Mouse (Mus musculus) hindbrain, embryonic 14.5 days (tissue): ENCODE measurements at regions not wholly inside any gene's neighbourhood (a gene's known extent, or its start where the extent isn't known, plus 50 kb on each side); places are given as distances from the start of the nearest gene placed in this dataset.

Experiments
- ATAC-seq: fragments of 200-750 bp; cut with Nextera tagmentation; 2 replicates; pipeline ENCODE4 v1.8.0; 2017; ENCODE audit warnings: moderate number of reproducible peaks, mild to moderate bottlenecking, moderate TSS enrichment, moderate library complexity; ENCODE audit not compliant: low FRiP score
- DNase-seq: peaks from one replicate; pipeline ENCODE4 v3.0.0-alpha.2; 2015; ENCODE audit warnings: low spot score
- H3K27ac ChIP-seq: fragments of 300-500 bp; sonication (generic); 2 replicates; pipeline ENCODE4 v1.5.1; 2014; ENCODE audit warnings: mild to moderate bottlenecking, moderate library complexity
- H3K27me3 ChIP-seq: fragments of 300-500 bp; sonication (generic); 2 replicates; pipeline ENCODE4 v1.6.1; 2014; ENCODE audit warnings: mild to moderate bottlenecking, low read length, mixed read lengths; ENCODE audit not compliant: control insufficient read depth, insufficient read depth
- H3K36me3 ChIP-seq: fragments of 300-500 bp; sonication (generic); replicated peaks from 2 replicates; pipeline ENCODE4 v1.6.1; 2014; ENCODE audit not compliant: control insufficient read depth, insufficient read depth
- H3K4me1 ChIP-seq: fragments of 300-500 bp; sonication (generic); replicated peaks from 2 replicates; pipeline ENCODE4 v1.6.1; 2014; ENCODE audit warnings: antibody characterized with exemption, low read length, mixed read lengths; ENCODE audit not compliant: control insufficient read depth, insufficient read depth
- H3K4me2 ChIP-seq: fragments of 300-500 bp; sonication (generic); replicated peaks from 2 replicates; pipeline ENCODE4 v1.6.1; 2014; ENCODE audit warnings: mild to moderate bottlenecking, moderate library complexity
- H3K4me3 ChIP-seq: fragments of 300-500 bp; sonication (generic); replicated peaks from 2 replicates; pipeline ENCODE4 v1.5.1; 2014; ENCODE audit warnings: mild to moderate bottlenecking, low read length
- H3K9ac ChIP-seq: fragments of 300-500 bp; sonication (generic); 2 replicates; pipeline ENCODE4 v1.6.1; 2014
- H3K9me3 ChIP-seq: fragments of 300-500 bp; sonication (generic); 2 replicates; pipeline ENCODE4 v1.6.1; 2016; ENCODE audit warnings: low read length; ENCODE audit not compliant: control insufficient read depth
- WGBS: fragments of 180-500 bp; shearing (Covaris S2); extraction: QIAGEN DNeasy Blood & Tissue Kit; methylation state at CpG from one replicate; pipeline ENCODE4 v1.1.7; 2014; 5-methylcytosine and 5-hydroxymethylcytosine counted together

- H3K27ac ChIP-seq = no peak overlapping the region
- H3K9ac ChIP-seq = no peak overlapping the region
- no peak overlapping the region for H3K4me2 ChIP-seq
- H3K4me3 ChIP-seq = no peak overlapping the region
- H3K9me3 ChIP-seq = no peaks in the 10 kb centered on the region
- DNase-seq = no peak
- H3K4me1 ChIP-seq = 0 out of 2 replicates have a peak, but pooled peaks cover 8% of the 10 kb centered on the region
- ATAC-seq = no peak
- H3K27me3 ChIP-seq = no peaks in the 10 kb centered on the region
- H3K36me3 ChIP-seq = no peaks in the 10 kb centered on the region
- 50% methylated on average over 3 of the region's 3 CpGs for WGBS
Observed at GRCm38 (mm10) chr7:36526692-36527091, 171.2 kb upstream of the Tshz3 start.

DNA sequence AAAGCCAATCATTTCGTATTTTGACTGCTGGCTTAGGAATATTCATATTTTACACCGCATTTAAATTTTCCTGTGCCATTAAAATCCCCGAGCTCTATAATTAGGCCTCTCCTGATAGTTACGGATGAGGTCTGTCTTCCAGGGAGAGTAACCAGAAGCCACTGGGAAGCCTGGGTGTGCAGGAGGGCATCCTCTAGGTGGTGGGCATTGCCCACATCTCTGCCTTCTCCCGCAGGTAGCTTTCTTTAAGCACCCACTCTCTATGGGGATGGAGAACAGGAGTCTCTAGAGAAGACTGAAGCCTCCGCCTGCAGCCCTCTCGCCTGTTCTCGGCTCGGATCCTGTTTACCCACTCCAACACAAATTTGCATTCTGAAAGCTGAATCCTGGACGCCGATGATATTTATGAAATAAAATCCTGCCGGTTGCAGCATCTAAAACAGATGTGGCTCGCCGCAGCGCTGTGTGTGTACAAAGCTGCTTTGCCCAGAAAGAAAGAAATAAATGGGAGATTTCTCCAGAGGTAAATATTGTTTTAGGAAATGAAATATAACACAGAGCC, 168.3 kb upstream of the Tshz3 start:
- H3K27me3 ChIP-seq = no peaks in the 10 kb centered on the region
- no peaks in the 10 kb centered on the region for H3K9me3 ChIP-seq
- no peaks in the 10 kb centered on the region for H3K36me3 ChIP-seq
- no peak overlapping the region for H3K4me2 ChIP-seq
- DNase-seq = no peak
- no peak overlapping the region for H3K4me3 ChIP-seq
- peak overlapping the region; percentile 21; the same call in 1 of the 2 replicates for H3K9ac ChIP-seq
- WGBS = 71% methylated on average over 15 of the region's 15 CpGs
- H3K4me1 ChIP-seq = 0 out of 2 replicates have a peak, but pooled peaks cover 8% of the 10 kb centered on the region
- ATAC-seq = no peak
- no peak overlapping the region; the same call in 1 of the 2 replicates for H3K27ac ChIP-seq

- no peaks in the 10 kb centered on the region for H3K9me3 ChIP-seq
- ATAC-seq = no peak
- H3K27ac ChIP-seq = no peak overlapping the region
Observed at GRCm38 (mm10) chr7:36531559-36531958, 166.4 kb upstream of the Tshz3 start.

GRCm38 (mm10) chr7:36538111-36538510, 159.8 kb upstream of the Tshz3 start:
- H3K36me3 ChIP-seq = no peaks in the 10 kb centered on the region
- H3K9ac ChIP-seq = no peak overlapping the region
- no peak for ATAC-seq
- H3K9me3 ChIP-seq = no peaks in the 10 kb centered on the region
- no peaks in the 10 kb centered on the region for H3K27me3 ChIP-seq
- no peak overlapping the region for H3K27ac ChIP-seq
- H3K4me1 ChIP-seq = no peaks in the 10 kb centered on the region
- DNase-seq = no peak
- H3K4me2 ChIP-seq = no peak overlapping the region
- no peak overlapping the region for H3K4me3 ChIP-seq
- WGBS = 78% methylated on average over 11 of the region's 11 CpGs

More at GRCm38 (mm10) chr7:36531559-36531958, 166.4 kb upstream of the Tshz3 start:
- DNase-seq = no peak
- H3K4me1 ChIP-seq = 0 out of 2 replicates have a peak, but pooled peaks cover 8% of the 10 kb centered on the region
- H3K27me3 ChIP-seq = no peaks in the 10 kb centered on the region
- no peak overlapping the region for H3K4me3 ChIP-seq
- no peaks in the 10 kb centered on the region for H3K36me3 ChIP-seq
- H3K4me2 ChIP-seq = no peak overlapping the region
- H3K9ac ChIP-seq = no peak overlapping the region
- 72% methylated on average over 1 of the region's 1 CpGs for WGBS

DNA sequence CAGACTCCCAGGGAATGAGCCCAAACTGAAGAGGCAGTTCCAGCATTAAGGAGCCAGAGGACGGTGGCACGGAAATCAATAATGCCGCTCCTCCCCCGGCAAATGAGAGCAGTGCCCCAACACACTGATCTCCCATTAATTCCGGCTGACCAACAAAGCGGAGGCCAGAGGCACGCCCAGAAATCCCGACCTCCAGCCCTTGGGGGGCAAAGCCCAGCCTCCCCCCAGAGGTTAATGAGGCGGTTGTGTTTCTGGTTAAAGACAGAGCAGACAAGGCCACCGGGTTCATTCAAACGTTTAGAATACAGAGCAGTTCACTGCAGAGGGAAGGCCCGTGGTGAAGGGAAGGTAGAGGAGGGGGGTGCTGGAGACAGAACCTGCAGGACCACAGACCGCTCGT, 149.9 kb upstream of the Tshz3 start:
- DNase-seq (no peak), ATAC-seq (no peak)
- H3K9me3 ChIP-seq = no peaks in the 10 kb centered on the region
- H3K36me3 ChIP-seq = no peaks in the 10 kb centered on the region
- WGBS = 20% methylated on average over 14 of the region's 14 CpGs
- H3K4me1 ChIP-seq = no peaks in the 10 kb centered on the region
- H3K27me3 ChIP-seq = no peaks in the 10 kb centered on the region
- no peak overlapping the region for H3K4me3 ChIP-seq
- no peak overlapping the region for H3K9ac ChIP-seq
- H3K27ac ChIP-seq = no peak overlapping the region
- no peak overlapping the region for H3K4me2 ChIP-seq

DNA sequence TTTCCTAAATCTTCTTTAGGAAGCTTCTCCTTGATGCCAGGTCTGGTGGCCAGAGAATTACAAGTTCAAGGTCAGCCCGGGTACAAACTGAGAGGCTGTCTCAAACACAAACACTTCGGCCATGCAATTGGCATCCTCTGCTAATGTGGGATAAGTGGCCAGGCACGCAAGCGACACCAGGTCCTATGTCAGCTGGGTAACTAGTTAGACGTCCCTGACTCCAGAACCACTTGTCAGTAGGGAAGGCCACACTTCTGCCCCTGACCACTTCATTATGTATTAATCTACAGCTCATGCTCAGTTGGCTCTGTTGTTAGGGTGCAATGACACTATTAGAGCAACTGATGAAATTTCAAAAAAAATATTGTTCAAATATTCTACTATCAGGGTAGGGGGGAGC, 149.5 kb upstream of the Tshz3 start:
- no peaks in the 10 kb centered on the region for H3K9me3 ChIP-seq
- no peaks in the 10 kb centered on the region for H3K27me3 ChIP-seq
- H3K4me3 ChIP-seq = no peak overlapping the region
- no peak for DNase-seq
- WGBS = 75% methylated on average over 5 of the region's 5 CpGs
- H3K9ac ChIP-seq = no peak overlapping the region
- no peak overlapping the region for H3K4me2 ChIP-seq
- no peaks in the 10 kb centered on the region for H3K36me3 ChIP-seq
- no peak for ATAC-seq
- no peak overlapping the region for H3K27ac ChIP-seq
- H3K4me1 ChIP-seq = no peaks in the 10 kb centered on the region

DNA sequence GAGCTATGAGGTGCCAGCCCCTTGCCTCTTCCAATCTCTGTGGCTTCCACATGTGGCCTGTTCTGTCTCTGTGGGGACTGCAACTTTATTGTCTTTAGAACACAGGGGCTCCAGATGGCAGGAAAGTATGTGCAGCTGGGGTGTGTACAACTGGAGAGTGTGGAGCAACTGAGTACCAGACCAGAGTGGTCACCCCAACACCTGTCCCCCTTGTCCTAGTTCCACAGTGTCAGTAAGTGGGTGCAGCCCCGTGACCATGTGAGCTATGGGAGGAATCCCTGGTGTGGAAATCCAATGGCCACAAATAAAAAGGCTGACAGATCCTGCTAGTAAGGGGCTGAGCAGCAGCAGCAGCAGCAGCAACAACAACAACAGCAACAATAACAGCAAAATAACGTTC, 126.9 kb upstream of the Tshz3 start:
- no peaks in the 10 kb centered on the region for H3K4me1 ChIP-seq
- no peak overlapping the region for H3K9ac ChIP-seq
- 82% methylated on average over 2 of the region's 2 CpGs for WGBS
- H3K27ac ChIP-seq = no peak overlapping the region
- 0 out of 2 replicates have a peak, but pooled peaks cover 4% of the 10 kb centered on the region for H3K9me3 ChIP-seq
- H3K4me3 ChIP-seq = no peak overlapping the region
- no peak overlapping the region for H3K4me2 ChIP-seq
- DNase-seq (no peak), ATAC-seq (no peak)
- no peaks in the 10 kb centered on the region for H3K36me3 ChIP-seq
- H3K27me3 ChIP-seq = no peaks in the 10 kb centered on the region

DNA sequence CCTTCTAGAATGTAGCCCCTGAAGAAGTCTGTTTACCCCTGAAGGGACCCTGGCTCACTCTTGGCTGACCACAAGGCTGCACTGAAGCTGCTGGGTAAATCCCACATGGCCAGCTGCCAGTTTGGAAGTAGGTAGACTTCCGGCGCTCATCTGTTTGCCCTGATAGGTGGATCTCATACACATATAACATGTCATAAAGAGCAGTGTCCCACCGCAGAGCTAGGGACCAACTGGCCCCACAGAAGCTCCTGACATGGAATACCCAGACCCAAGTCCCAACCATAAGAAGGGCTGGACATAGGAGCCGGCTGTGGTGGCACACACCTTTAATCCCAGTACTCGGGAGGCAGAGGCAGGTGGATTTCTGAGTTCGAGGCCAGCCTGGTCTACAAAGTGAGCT, 115.8 kb upstream of the Tshz3 start:
- Histone ChIP-seq H3K9me3 (no peaks in the 10 kb centered on the region), H3K4me2 (no peak overlapping the region), H3K27ac (no peak overlapping the region), H3K27me3 (no peaks in the 10 kb centered on the region), H3K36me3 (no peaks in the 10 kb centered on the region), H3K4me3 (no peak overlapping the region), H3K4me1 (no peaks in the 10 kb centered on the region), H3K9ac (no peak overlapping the region)
- ATAC-seq = no peak
- no peak for DNase-seq
- WGBS = 94% methylated on average over 6 of the region's 6 CpGs

DNA sequence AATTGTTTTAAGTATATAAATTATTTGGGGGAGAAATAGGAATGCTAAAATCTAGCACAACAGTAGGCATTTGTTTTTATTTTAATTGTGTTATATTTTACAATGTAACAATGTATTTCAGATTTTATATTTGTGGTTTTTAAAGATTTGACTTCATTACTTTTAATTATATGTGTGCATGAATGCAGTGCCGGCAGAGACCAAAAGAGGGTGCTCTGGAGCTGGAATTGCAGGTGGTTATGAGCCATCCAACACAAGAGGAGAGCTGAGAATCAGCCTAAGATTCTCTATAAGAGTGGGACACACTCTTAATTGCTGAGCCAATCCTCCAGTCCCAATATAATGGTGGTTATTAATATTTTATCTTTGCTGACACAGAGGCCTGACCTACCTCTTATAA, 112.9 kb upstream of the Tshz3 start:
- H3K27me3 ChIP-seq = no peaks in the 10 kb centered on the region
- no peak overlapping the region for H3K9ac ChIP-seq
- WGBS = 68% methylated on average over 1 of the region's 1 CpGs
- no peak overlapping the region for H3K4me3 ChIP-seq
- H3K9me3 ChIP-seq = no peaks in the 10 kb centered on the region
- H3K27ac ChIP-seq = no peak overlapping the region
- no peaks in the 10 kb centered on the region for H3K4me1 ChIP-seq
- no peak for DNase-seq
- no peaks in the 10 kb centered on the region for H3K36me3 ChIP-seq
- H3K4me2 ChIP-seq = no peak overlapping the region
- ATAC-seq = no peak

GRCm38 (mm10) chr7:36591496-36591895, 106.4 kb upstream of the Tshz3 start:
- 92% methylated on average over 1 of the region's 1 CpGs for WGBS
- H3K9ac ChIP-seq = no peak overlapping the region
- no peak overlapping the region for H3K4me3 ChIP-seq
- ATAC-seq = no peak
- no peaks in the 10 kb centered on the region for H3K36me3 ChIP-seq
- no peak overlapping the region for H3K27ac ChIP-seq
- no peak overlapping the region for H3K4me2 ChIP-seq
- no peak for DNase-seq
- H3K9me3 ChIP-seq = no peaks in the 10 kb centered on the region
- H3K4me1 ChIP-seq = no peaks in the 10 kb centered on the region
- no peaks in the 10 kb centered on the region for H3K27me3 ChIP-seq
